ENCODE assay signal across 8 mouse cellular contexts in genomic region chr12:90737932-90738331, GRCm38 (mm10). TPM values are rescaled to one million over a fixed set of nuclear protein-coding genes. Genes with fewer than 3 reads are reported as not detected.
A peak's percentile ranks its signal among the peaks of the same experiment; 100 is the strongest.
DNase-seq lines count a peak whose midpoint lies in the region; ATAC-seq lines count a peak whose summit lies in the region.

No protein-coding gene starts in this region.

- H3K27ac ChIP-seq in forebrain, embryonic 12.5 days = no peak overlapping the region
- no peak overlapping the region for H3K27ac ChIP-seq in forebrain, embryonic 11.5 days (ENCODE audit: low read depth, low read length)
- H3K27ac ChIP-seq in midbrain, embryonic 15.5 days = no peak overlapping the region
- no peak overlapping the region for H3K27ac ChIP-seq in midbrain, embryonic 10.5 days (replicated peaks)
- no peak overlapping the region for H3K27ac ChIP-seq in intestine, embryonic 15.5 days

- 86% methylated on average over 13 of the region's 13 CpGs for WGBS in forebrain, embryonic 12.5 days
- 92% methylated on average over 13 of the region's 13 CpGs for WGBS in forebrain, embryonic 11.5 days
- 87% methylated on average over 13 of the region's 13 CpGs for WGBS in midbrain, embryonic 15.5 days
- WGBS in midbrain, embryonic 10.5 days = 90% methylated on average over 13 of the region's 13 CpGs
- 84% methylated on average over 13 of the region's 13 CpGs for WGBS in intestine, embryonic 15.5 days

- no peak for DNase-seq in forebrain, embryonic 11.5 days (ENCODE audit: low spot score)
- DNase-seq in midbrain, embryonic 10.5 days (ENCODE audit: low spot score) = no peak
- DNase-seq in cerebellum, postnatal 25 days = peak; percentile 48 to 56
- peak; percentile 5 for DNase-seq in thymus, postnatal 14 days
- DNase-seq in frontal cortex, postnatal 25 days (ENCODE audit: low spot score in 2 of 2) = no peak

- peak; percentile 31; the same call in 1 of the 2 replicates for ATAC-seq in forebrain, embryonic 12.5 days (ENCODE audit: low FRiP score)
- no peak; the same call in 1 of the 2 replicates for ATAC-seq in forebrain, embryonic 11.5 days (replicated peaks; ENCODE audit: low FRiP score)
- no peak for ATAC-seq in midbrain, embryonic 15.5 days (replicated peaks)
- no peak for ATAC-seq in intestine, embryonic 15.5 days

- peaks cover 5% of the 10 kb centered on the region for H3K4me1 ChIP-seq in forebrain, embryonic 12.5 days
- no peaks in the 10 kb centered on the region for H3K4me1 ChIP-seq in forebrain, embryonic 11.5 days (replicated peaks; ENCODE audit: control insufficient read depth, insufficient read depth, low read length)
- no peaks in the 10 kb centered on the region for H3K4me1 ChIP-seq in midbrain, embryonic 15.5 days
- H3K4me1 ChIP-seq in midbrain, embryonic 10.5 days = peaks cover 12% of the 10 kb centered on the region; the same call in 1 of the 2 replicates
- no peaks in the 10 kb centered on the region for H3K4me1 ChIP-seq in intestine, embryonic 15.5 days (replicated peaks)

- H3K4me2 ChIP-seq in forebrain, embryonic 12.5 days = no peak overlapping the region
- no peak overlapping the region for H3K4me2 ChIP-seq in forebrain, embryonic 11.5 days (ENCODE audit: low read depth, low read length, severe bottlenecking)
- peak overlapping the region; percentile 36; the same call in 1 of the 2 replicates for H3K4me2 ChIP-seq in midbrain, embryonic 15.5 days
- H3K4me2 ChIP-seq in intestine, embryonic 15.5 days (replicated peaks) = peak overlapping the region; percentile 53

- no peaks in the 10 kb centered on the region for H3K9me3 ChIP-seq in forebrain, embryonic 12.5 days
- no peaks in the 10 kb centered on the region for H3K9me3 ChIP-seq in forebrain, embryonic 11.5 days (ENCODE audit: control insufficient read depth, low read length)
- no peaks in the 10 kb centered on the region for H3K9me3 ChIP-seq in midbrain, embryonic 15.5 days
- H3K9me3 ChIP-seq in midbrain, embryonic 10.5 days (replicated peaks) = no peaks in the 10 kb centered on the region
- no peaks in the 10 kb centered on the region for H3K9me3 ChIP-seq in intestine, embryonic 15.5 days

- H3K9ac ChIP-seq in forebrain, embryonic 12.5 days = no peak overlapping the region
- no peak overlapping the region for H3K9ac ChIP-seq in forebrain, embryonic 11.5 days (ENCODE audit: low read length)
- no peak overlapping the region for H3K9ac ChIP-seq in midbrain, embryonic 15.5 days
- H3K9ac ChIP-seq in intestine, embryonic 15.5 days = no peak overlapping the region

- no peak overlapping the region for H3K4me3 ChIP-seq in forebrain, embryonic 12.5 days (replicated peaks)
- H3K4me3 ChIP-seq in forebrain, embryonic 11.5 days (ENCODE audit: low read depth, low read length) = no peak overlapping the region
- no peak overlapping the region for H3K4me3 ChIP-seq in midbrain, embryonic 15.5 days
- no peak overlapping the region for H3K4me3 ChIP-seq in midbrain, embryonic 10.5 days
- no peak overlapping the region for H3K4me3 ChIP-seq in intestine, embryonic 15.5 days (replicated peaks)

- no peaks in the 10 kb centered on the region for H3K36me3 ChIP-seq in forebrain, embryonic 12.5 days (replicated peaks)
- no peaks in the 10 kb centered on the region for H3K36me3 ChIP-seq in forebrain, embryonic 11.5 days (ENCODE audit: control insufficient read depth, insufficient read depth, low read length)
- H3K36me3 ChIP-seq in midbrain, embryonic 15.5 days (replicated peaks) = no peaks in the 10 kb centered on the region
- H3K36me3 ChIP-seq in midbrain, embryonic 10.5 days = no peaks in the 10 kb centered on the region
- H3K36me3 ChIP-seq in intestine, embryonic 15.5 days = no peaks in the 10 kb centered on the region

- peaks cover 5% of the 10 kb centered on the region; the same call in 1 of the 2 replicates for H3K27me3 ChIP-seq in forebrain, embryonic 12.5 days
- no peaks in the 10 kb centered on the region for H3K27me3 ChIP-seq in forebrain, embryonic 11.5 days (ENCODE audit: control insufficient read depth, insufficient read depth, low read length)
- no peaks in the 10 kb centered on the region for H3K27me3 ChIP-seq in midbrain, embryonic 15.5 days (replicated peaks)
- peaks cover 5% of the 10 kb centered on the region; the same call in 1 of the 2 replicates for H3K27me3 ChIP-seq in midbrain, embryonic 10.5 days (ENCODE audit: low read depth, poor library complexity, severe bottlenecking)
- H3K27me3 ChIP-seq in intestine, embryonic 15.5 days (replicated peaks) = 0 out of 2 replicates have a peak, but pooled peaks cover 2% of the 10 kb centered on the region

RNA-seq across cellular contexts. Expression of gene Dio2, which starts 0.3 kb away (rescaled TPM):
- 0.08 and 0.14 TPM in 2 replicates for polyA plus RNA-seq in forebrain, embryonic 12.5 days (2016; fragmentation: Nextera tagmentation; extraction: Ambion mirVana)
- polyA plus RNA-seq in forebrain, embryonic 11.5 days (2014; fragmentation: Nextera tagmentation; extraction: Ambion mirVana) = 0.13 and 0.17 TPM in 2 replicates
- polyA plus RNA-seq in midbrain, embryonic 15.5 days (2015; fragmentation: Nextera tagmentation; extraction: Ambion mirVana) = 0.08 TPM in 2 replicates
- 0.25 and 0.70 TPM in 2 replicates for polyA plus RNA-seq in midbrain, embryonic 10.5 days (2016; fragmentation: Nextera tagmentation; extraction: Ambion mirVana)
- polyA plus RNA-seq in intestine, embryonic 15.5 days (2015; fragmentation: Nextera tagmentation; extraction: Ambion mirVana) = 0.05 and 0.10 TPM in 2 replicates

Comparison
In these comparisons a context has a peak if more than half of its experiments do, and no peak if none do; other contexts are left out.
1. H3K4me2 ChIP-seq: peak in midbrain, embryonic 15.5 days (single experiment) and intestine, embryonic 15.5 days (single experiment); none in forebrain, embryonic 12.5 days (single experiment) and forebrain, embryonic 11.5 days (single experiment).
2. DNase-seq: peak in cerebellum, postnatal 25 days (2 of 2) and thymus, postnatal 14 days (single experiment); none in forebrain, embryonic 11.5 days (single experiment), midbrain, embryonic 10.5 days (single experiment) and frontal cortex, postnatal 25 days (0 of 2).